In genomic region chr14:121099120-121099519, GRCm38 (mm10) we compare ENCODE assay signal across 18 mouse cellular contexts.
A peak's percentile ranks its signal among the peaks of the same experiment; 100 is the strongest.
DNase-seq lines count a peak whose midpoint lies in the region; ATAC-seq and TF ChIP-seq lines count a peak whose summit lies in the region.
"Had no signal": no experiment of that assay in that cellular context is flagged by ENCODE, and none has a peak within 500 bp of the region (broad histone marks: within the 10 kb centered on the region; RNA-seq: fewer than 3 reads in every experiment).

No protein-coding gene starts in this region.

- DNase-seq in heart, embryonic 10.5 days (ENCODE audit: low spot score): peak; percentile 89
- DNase-seq in heart, postnatal 14 days: no peak
- no peak for DNase-seq in kidney, postnatal 0 days (ENCODE audit: low spot score)
- no peak for DNase-seq in kidney, postnatal 14 days
- DNase-seq in heart, postnatal 0 days (ENCODE audit: low spot score): peak; percentile 55
- peak; percentile 58 for DNase-seq in lung, postnatal 36 days
- DNase-seq in adrenal gland, postnatal 14 days: no peak
- DNase-seq in ovary, postnatal 10 days (ENCODE audit: low spot score): no peak
- DNase-seq: adrenal gland, postnatal 10 days; cerebellum, adult 18-20 months; gastrocnemius, postnatal 14 days; kidney, adult 2 months; right cerebral cortex, postnatal 4 days; thymus, postnatal 4 days had no signal

- H3K4me2 ChIP-seq in kidney, postnatal 0 days (ENCODE audit: low read length): no peak overlapping the region
- H3K4me2 ChIP-seq in heart, postnatal 0 days (ENCODE audit: low read depth, low read length): 0 out of 2 replicates have a peak overlapping the region, but pooled peaks have one; percentile 12
- H3K4me2 ChIP-seq: liver, embryonic 12.5 days; midbrain, embryonic 13.5 days had no signal

- H3K9me3 ChIP-seq in heart, embryonic 10.5 days: no peaks in the 10 kb centered on the region
- no peaks in the 10 kb centered on the region for H3K9me3 ChIP-seq in kidney, postnatal 0 days (replicated peaks; ENCODE audit: low read length)
- no peaks in the 10 kb centered on the region for H3K9me3 ChIP-seq in heart, postnatal 0 days (replicated peaks; ENCODE audit: control insufficient read depth, low read length)
- H3K9me3 ChIP-seq: hindbrain, embryonic 10.5 days; liver, embryonic 12.5 days; midbrain, embryonic 13.5 days had no signal

- no peak overlapping the region for H3K9ac ChIP-seq in kidney, postnatal 0 days (ENCODE audit: low read depth, low read length)
- H3K9ac ChIP-seq in heart, postnatal 0 days (replicated peaks; ENCODE audit: low read depth, low read length): no peak overlapping the region
- H3K9ac ChIP-seq: liver, embryonic 12.5 days; midbrain, embryonic 13.5 days had no signal

- no peak overlapping the region for H3K4me3 ChIP-seq in heart, embryonic 10.5 days
- H3K4me3 ChIP-seq in kidney, postnatal 0 days (replicated peaks; ENCODE audit: low read depth, low read length): no peak overlapping the region
- H3K4me3 ChIP-seq in heart, postnatal 0 days (ENCODE audit: low read depth, low read length): no peak overlapping the region
- H3K4me3 ChIP-seq: hindbrain, embryonic 10.5 days; liver, embryonic 12.5 days; midbrain, embryonic 13.5 days had no signal

- H3K27me3 ChIP-seq in heart, embryonic 10.5 days (ENCODE audit: insufficient read depth, poor library complexity, severe bottlenecking): no peaks in the 10 kb centered on the region
- H3K27me3 ChIP-seq in kidney, postnatal 0 days (ENCODE audit: insufficient read depth, low read length): no peaks in the 10 kb centered on the region
- H3K27me3 ChIP-seq in heart, postnatal 0 days (ENCODE audit: control insufficient read depth, insufficient read depth, low read length): no peaks in the 10 kb centered on the region
- H3K27me3 ChIP-seq: CH12.LX; liver, embryonic 12.5 days; midbrain, embryonic 13.5 days had no signal

- intact Hi-C loops in heart, postnatal 14 days (cut with DNase I): no loop called here

- peaks cover 61% of the 10 kb centered on the region for H3K4me1 ChIP-seq in heart, embryonic 10.5 days
- peaks cover 44% of the 10 kb centered on the region for H3K4me1 ChIP-seq in kidney, postnatal 0 days (replicated peaks; ENCODE audit: insufficient read depth, low read length)
- H3K4me1 ChIP-seq in heart, postnatal 0 days (ENCODE audit: control insufficient read depth, insufficient read depth): peaks cover 45% of the 10 kb centered on the region

- no peak for TF ChIP-seq EP300 in heart, postnatal 0 days (IDR thresholded peaks at IDR 0.05; ENCODE audit: low read depth)

- 24% methylated on average over 8 of the region's 8 CpGs for WGBS in heart, embryonic 10.5 days
- 58% methylated on average over 8 of the region's 8 CpGs for WGBS in kidney, postnatal 0 days
- WGBS in heart, postnatal 0 days: 23% methylated on average over 8 of the region's 8 CpGs

- H3K27ac ChIP-seq in heart, embryonic 10.5 days: peak overlapping the region; percentile 60
- H3K27ac ChIP-seq in kidney, postnatal 0 days: 0 out of 2 replicates have a peak overlapping the region, but pooled peaks have one; percentile 31
- peak overlapping the region; percentile 68 for H3K27ac ChIP-seq in heart, postnatal 0 days (ENCODE audit: low read depth)
- H3K27ac ChIP-seq: hindbrain, embryonic 10.5 days; liver, embryonic 12.5 days; midbrain, embryonic 13.5 days had no signal

- ATAC-seq in kidney, postnatal 0 days (replicated peaks; ENCODE audit: low FRiP score, low read depth): no peak
- ATAC-seq in heart, postnatal 0 days (ENCODE audit: insufficient read depth, low read depth): peak; percentile 79
- ATAC-seq: liver, embryonic 12.5 days; midbrain, embryonic 13.5 days had no signal

- H3K36me3 ChIP-seq in heart, embryonic 10.5 days: peaks cover 16% of the 10 kb centered on the region
- H3K36me3 ChIP-seq in kidney, postnatal 0 days (ENCODE audit: insufficient read depth, low read length): no peaks in the 10 kb centered on the region
- peaks cover 15% of the 10 kb centered on the region; the same call in 1 of the 2 replicates for H3K36me3 ChIP-seq in heart, postnatal 0 days (replicated peaks; ENCODE audit: control insufficient read depth, insufficient read depth, low read length)

- no peak for TF ChIP-seq CTCF in kidney, postnatal 0 days (IDR thresholded peaks at IDR 0.05; ENCODE audit: low read depth)
- no peak for TF ChIP-seq CTCF in heart, postnatal 0 days (IDR thresholded peaks at IDR 0.05; ENCODE audit: low read depth)

Comparison
In these comparisons a context has a peak if more than half of its experiments do, and no peak if none do; other contexts are left out.
1. DNase-seq: peak in heart, embryonic 10.5 days (single experiment), heart, postnatal 0 days (single experiment) and lung, postnatal 36 days (single experiment); none in heart, postnatal 14 days (0 of 2), kidney, postnatal 0 days (single experiment), kidney, postnatal 14 days (single experiment), adrenal gland, postnatal 14 days (single experiment) and ovary, postnatal 10 days (single experiment).
2. Peak in every context shown above with its lines, with median percentiles within 50 percentile points of each other: H3K27ac ChIP-seq.